Mouse (Mus musculus): ENCODE results near the gene Vmn1r55.
"Not testable (repeated sequence)": the region's sequence is repeated elsewhere in the genome, so short reads cannot be mapped to it uniquely, and the experiment has no call there.

Gene Vmn1r55

GRCm38 (mm10) chr7:5149570-5149969 lies at the start of gene Vmn1r55:
Vmn1r55 (minus strand) TSS chr7:5149670.
- not testable (repeated sequence) for DNase-seq (ENCODE audit: low spot score in 2 of 2)

DNA sequence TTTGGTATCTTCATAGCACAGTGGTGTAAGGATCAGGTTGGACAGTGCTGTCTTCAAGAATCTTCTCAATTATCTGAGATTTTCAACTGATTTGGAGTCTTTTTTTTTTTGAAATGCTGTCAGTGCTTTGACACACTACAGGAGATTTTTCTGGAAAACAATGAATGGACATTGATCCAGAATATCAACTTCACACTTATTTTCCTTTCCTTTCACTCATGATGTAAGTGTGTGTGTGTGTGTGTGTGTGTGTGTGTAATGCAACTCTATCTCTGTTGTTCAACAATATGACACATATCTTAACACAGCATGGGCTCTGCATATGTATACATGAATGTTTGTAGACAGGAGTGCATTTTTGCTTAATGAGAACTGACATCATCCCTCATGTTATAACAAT lies 47.2 kb upstream of the Vmn1r55 start, which contains the start of gene Vmn1r56:
Gene Vmn1r56, minus strand, starts transcription at position 101 of the 400 bp plus-strand sequence.
- not testable (repeated sequence) for DNase-seq (ENCODE audit: low spot score in 2 of 2)

DNA sequence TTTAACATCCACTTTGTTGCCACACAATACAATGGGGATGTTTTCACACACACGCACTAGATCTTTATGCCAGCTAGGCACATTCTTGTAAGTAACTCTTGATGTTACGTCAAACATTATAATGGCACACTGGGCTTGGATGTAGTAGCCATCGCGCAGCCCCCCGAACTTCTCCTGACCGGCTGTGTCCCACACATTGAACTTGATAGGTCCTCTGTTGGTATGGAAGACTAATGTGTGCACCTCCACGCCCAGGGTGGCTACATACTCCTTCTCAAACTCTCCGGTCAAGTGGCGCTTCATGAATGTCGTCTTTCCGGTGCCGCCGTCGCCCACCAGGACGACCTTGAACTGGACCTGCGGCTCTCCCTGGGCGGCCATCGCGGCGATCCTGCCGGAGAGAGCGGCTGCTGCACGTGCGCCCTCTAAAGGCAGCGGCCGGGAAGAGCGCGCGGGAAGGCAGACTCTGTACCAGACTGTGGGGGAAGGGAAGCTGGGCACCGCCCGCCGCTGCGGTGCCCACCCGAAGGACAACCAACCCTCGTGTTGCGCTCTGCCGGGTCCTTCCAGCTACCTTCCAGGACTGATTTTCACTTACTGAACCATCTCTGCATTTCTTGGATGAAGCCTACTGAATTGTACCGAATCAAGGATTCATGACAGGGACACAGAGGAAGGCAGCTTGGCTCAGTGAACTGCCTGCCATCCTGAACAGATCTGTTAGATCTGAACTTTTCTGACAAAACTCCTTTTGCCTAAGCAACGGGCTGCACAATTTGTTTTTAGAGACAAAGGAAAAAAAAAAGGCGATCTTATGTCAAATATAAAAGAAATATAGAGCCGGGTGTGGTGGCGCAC lies 23.7 kb downstream of the Vmn1r55 start, which contains the start of gene Rasl2-9:
Gene Rasl2-9, minus strand, starts transcription at position 402 of the 858 bp plus-strand sequence.
- DNase-seq (ENCODE audit: low spot score in 2 of 2), result peak; percentile 58 to 78

- no peak for DNase-seq (ENCODE audit: low spot score in 2 of 2)
Measured at GRCm38 (mm10) chr7:5125078-5125477, 24.4 kb downstream of the Vmn1r55 start.

DNA sequence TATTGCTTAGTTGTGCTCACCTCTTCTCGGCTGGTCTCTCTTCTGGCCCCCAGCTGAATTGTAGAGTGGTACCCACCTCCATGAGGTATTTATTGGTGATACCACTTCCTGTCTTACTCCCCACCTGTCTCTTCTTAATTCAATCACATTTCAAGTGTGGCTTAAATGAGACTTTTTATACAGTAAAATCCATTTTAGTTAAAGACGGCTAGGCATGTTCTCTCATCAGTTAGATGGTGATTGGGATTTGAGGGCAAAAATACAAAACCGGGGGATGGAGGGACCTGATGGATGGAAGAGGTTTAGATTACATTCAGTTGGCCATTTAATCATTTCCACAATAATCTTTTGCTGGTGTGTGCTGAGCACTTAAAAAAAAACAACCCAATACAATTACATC lies 32.6 kb downstream of the Vmn1r55 start, which contains the start of gene Rfpl4:
Gene Rfpl4, minus strand, starts transcription at position 101 of the 400 bp plus-strand sequence.
- DNase-seq (ENCODE audit: low spot score in 2 of 2), result no peak

DNA sequence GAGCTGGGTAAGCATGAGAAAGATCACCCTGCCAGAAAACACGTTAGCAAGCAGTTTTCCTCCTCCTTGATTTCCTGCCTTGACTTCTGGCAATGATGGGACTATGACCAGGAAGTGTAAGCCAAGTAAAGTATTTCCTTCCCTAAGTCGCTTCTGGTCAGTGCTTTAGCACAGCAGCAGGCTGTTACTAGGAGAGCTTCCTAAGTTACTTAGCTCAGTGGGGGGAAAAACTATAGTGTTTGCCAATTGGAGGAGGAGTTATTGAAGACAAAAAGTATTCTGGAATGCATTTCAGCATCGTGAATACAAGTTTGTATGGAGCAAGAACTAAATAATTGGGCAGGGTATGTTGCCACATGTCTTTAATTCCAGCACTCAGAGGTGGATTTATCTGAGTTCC lies 36.8 kb downstream of the Vmn1r55 start:
- no peak for DNase-seq (ENCODE audit: low spot score in 2 of 2)

DNA sequence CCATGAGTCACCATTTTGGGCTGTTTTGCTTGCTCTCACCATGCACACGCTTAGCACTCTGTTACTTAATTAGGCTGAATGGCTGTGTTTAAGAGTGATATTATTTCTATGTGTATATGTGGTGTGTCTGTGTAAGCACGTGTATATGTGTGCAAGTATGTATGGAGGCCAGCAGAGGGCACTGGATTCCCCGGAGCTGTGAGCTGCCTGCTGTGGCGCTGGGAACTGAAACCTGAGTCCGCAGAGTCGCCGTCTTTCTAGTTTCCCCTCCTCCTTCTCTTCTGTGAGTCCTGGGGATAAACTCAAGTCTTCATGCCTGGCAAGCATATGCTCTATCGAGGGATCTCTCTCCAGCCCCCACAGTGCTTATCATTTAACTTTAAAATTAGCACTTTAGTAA lies 40.2 kb downstream of the Vmn1r55 start:
- no peak for DNase-seq (ENCODE audit: low spot score in 2 of 2)

DNA sequence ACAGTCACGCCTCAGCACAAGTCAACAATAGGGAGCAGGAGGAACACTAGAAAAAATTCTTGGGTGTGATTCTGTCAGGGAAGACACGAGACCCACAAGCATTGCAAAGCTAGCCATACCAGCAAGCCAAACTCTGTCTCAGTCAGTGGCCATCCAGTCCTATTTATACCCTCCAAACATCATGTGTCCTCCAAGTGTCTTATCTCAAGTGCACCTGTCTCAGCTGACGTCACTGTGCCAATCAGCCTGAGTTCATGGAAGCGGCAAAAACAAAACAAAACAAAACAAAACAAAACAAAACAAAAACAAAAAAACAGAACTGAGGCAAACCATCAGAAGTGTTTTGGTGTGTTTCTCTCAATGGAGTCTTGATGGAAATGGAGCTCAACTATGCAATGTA lies 41.2 kb downstream of the Vmn1r55 start:
- DNase-seq (ENCODE audit: low spot score in 2 of 2), result no peak

- DNase-seq (ENCODE audit: low spot score in 2 of 2), result no peak
Measured at GRCm38 (mm10) chr7:5102564-5102963, 46.9 kb downstream of the Vmn1r55 start.

GRCm38 (mm10) chr7:5101066-5101663 lies 48.3 kb downstream of the Vmn1r55 start:
- DNase-seq (ENCODE audit: low spot score in 2 of 2), result peak in 1 of 2 experiments; percentile 33

DNA sequence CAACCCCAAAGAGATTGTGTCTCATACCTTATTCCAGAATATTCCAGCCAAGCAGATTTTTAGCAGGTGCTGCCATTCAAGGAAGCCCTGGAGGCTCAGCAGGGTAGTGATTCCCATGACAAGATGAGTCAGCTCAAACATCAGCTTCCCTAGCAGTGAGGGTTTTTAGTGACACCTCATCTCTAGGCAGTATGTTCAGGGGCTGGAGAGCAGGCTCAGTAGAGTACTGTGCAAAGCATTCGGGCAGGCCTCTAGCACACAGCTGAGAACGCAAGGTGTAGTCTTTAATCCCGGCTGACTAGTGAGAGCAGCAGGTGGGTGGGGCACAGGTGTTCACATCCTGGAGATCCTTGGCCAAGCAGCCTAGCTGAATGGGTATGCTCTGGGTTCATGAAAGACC lies 49.7 kb downstream of the Vmn1r55 start:
- no peak for DNase-seq (ENCODE audit: low spot score in 2 of 2)

GRCm38 (mm10) chr7:5098769-5099168 lies 50.7 kb downstream of the Vmn1r55 start:
- no peak for DNase-seq (ENCODE audit: low spot score in 2 of 2)

- no peak for DNase-seq (ENCODE audit: low spot score in 2 of 2)
Measured at GRCm38 (mm10) chr7:5092831-5093510, 56.5 kb downstream of the Vmn1r55 start.

DNA sequence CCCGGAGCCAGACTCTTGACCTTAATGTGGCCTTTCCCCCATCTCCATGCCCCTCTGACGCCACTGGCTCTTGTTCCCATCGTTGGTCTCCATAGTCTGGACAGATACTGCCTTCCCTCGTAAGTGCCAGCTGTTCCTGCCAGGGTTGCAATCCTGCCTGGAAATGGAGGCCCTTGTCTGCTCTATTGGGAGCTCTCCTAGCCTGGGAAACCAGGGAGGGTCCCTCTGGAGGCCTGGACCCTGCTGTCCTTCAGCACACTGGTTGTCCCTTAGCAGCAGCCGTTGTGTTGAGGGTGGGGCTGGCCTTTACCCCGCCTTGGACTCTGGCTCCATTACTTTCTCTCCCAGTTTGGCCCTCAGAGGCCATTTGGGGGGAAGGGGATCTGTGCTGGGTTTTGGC lies 57.1 kb downstream of the Vmn1r55 start:
- no peak for DNase-seq (ENCODE audit: low spot score in 2 of 2)

GRCm38 (mm10) chr7:5091008-5091728 lies 58.3 kb downstream of the Vmn1r55 start:
- no peak for DNase-seq (ENCODE audit: low spot score in 2 of 2)

DNA sequence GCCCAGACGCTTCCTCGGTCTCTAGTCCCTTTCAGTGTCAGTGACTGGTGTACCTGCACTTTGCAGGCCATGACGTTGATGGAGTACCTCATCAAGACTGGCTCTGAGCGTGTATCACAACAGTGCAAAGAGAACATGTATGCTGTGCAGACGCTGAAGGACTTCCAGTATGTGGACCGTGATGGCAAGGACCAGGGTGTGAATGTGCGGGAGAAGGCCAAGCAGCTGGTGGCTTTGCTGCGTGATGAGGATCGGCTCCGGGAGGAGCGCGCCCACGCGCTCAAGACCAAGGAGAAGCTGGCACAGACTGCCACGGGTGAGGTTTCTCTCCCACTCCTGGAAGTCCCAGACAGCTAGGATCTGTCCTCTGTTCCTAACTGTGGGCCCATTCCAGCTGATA lies 59.6 kb downstream of the Vmn1r55 start:
- no peak for DNase-seq (ENCODE audit: low spot score in 2 of 2)

DNA sequence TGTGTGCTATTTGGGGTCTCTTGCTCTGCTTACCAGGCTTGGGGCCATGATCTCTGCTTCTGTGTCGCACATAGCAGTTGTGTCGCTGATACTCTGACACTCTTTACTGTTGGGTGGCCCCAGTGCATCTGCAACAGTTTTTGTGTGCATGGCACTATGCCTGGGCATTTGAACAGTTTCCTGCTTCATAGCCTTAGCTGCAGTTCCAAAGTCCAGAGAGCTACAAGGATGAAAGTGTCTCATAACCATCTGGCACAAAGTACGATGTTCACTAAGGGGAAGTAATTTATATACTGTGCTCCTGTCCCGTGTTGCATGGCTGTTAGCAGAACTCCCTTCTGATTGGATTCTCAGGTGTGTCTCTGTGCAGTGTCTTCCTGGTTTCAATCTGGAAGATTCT lies 61.6 kb downstream of the Vmn1r55 start:
- DNase-seq (ENCODE audit: low spot score in 2 of 2), result no peak

DNA sequence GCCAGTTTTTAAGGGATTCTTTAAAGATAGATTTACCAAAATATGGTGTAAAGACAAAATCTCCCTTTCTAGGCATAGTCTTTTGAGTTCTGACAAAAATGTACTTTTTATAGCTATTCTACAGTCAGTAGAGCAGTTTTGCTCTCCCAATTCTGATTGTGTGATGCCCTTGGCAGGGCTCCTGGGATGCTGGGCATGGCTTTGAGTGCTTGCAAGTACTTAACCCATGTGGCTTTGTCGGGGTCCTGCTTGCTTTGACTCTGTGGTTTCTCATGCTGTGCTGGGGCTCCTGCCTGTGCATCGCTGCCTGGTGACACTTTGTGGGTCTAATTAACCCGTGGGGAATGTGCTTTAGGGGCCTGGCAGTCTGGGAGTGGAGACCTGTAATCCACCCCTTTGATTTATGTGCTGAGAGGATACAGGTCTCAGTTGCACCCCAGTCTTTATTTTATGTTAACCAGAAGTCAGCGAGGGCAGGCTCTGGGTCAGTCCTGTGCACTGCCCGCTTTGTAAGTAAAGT lies 62.5 kb downstream of the Vmn1r55 start:
- DNase-seq (ENCODE audit: low spot score in 2 of 2), result no peak

GRCm38 (mm10) chr7:5085512-5085911 lies 64.0 kb downstream of the Vmn1r55 start:
- no peak for DNase-seq (ENCODE audit: low spot score in 2 of 2)

- peak in 1 of 2 experiments; percentile 22 for DNase-seq (ENCODE audit: low spot score in 2 of 2)
Measured at GRCm38 (mm10) chr7:5083325-5084105, 66.0 kb downstream of the Vmn1r55 start.

DNA sequence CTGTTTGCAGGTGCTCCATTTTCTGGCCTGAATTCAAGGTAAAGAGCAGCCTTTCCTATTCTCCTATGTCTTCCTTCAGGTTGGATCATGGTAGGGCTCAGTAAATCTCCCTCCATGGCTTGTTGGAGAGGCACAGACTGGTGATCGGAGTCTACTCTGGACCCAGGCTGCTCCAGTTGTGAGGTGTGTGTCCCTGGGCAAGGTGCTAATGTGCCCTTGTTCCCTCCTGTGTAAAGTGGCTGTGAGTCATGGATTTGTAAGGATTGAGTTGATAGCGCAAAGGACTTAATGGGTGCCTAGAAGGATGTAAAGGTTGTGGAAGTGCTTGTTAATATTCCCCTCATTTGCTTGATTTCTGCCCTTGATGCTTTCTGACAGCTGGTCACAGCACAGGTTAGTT lies 67.5 kb downstream of the Vmn1r55 start:
- DNase-seq (ENCODE audit: low spot score in 2 of 2), result no peak

Data from spleen, postnatal 14 days (tissue).